In genomic region chr16:17934445-17934910, GRCm38 (mm10) we compare ENCODE assay signal across 19 mouse cellular contexts. TPM values are rescaled to one million over a fixed set of nuclear protein-coding genes. Genes with fewer than 3 reads are reported as not detected.
DNase-seq lines count a peak whose midpoint lies in the region; ATAC-seq and TF ChIP-seq lines count a peak whose summit lies in the region.
"Had no signal": no experiment of that assay in that cellular context is flagged by ENCODE, and none has a peak within 500 bp of the region (broad histone marks: within the 10 kb centered on the region; RNA-seq: fewer than 3 reads in every experiment).

No protein-coding gene starts in this region.

- peak; percentile 39 for DNase-seq in gastrocnemius, adult 2 months
- no peak for DNase-seq in gastrocnemius, postnatal 36 days
- DNase-seq in thymus, postnatal 4 days, result peak; percentile 46
- DNase-seq in thymus, postnatal 10 days (ENCODE audit: low spot score in 2 of 2), result no peak
- no peak for DNase-seq in layer of hippocampus, adult 18-20 months (ENCODE audit: low spot score in 2 of 2)
- no peak for DNase-seq in cerebellum, adult 11 months
- no peak for DNase-seq in c-Kit-positive CD71-positive TER-119-positive erythroid progenitor cells, embryonic 14.5 days (ENCODE audit: low spot score)
- DNase-seq: cerebellum, postnatal 25 days; heart, postnatal 4 days; kidney, postnatal 25 days had no signal

- no peaks in the 10 kb centered on the region; the same call in 1 of the 2 replicates for H3K27me3 ChIP-seq in liver, embryonic 12.5 days (replicated peaks)
- H3K27me3 ChIP-seq: lung, embryonic 15.5 days had no signal

- intact Hi-C loops in gastrocnemius, adult 2 months (cut with DNase I), result no loop called here
- intact Hi-C loops in gastrocnemius, postnatal 36 days (cut with DNase I), result no loop called here

- H3K4me1 ChIP-seq in liver, embryonic 12.5 days, result peaks cover 53% of the 10 kb centered on the region
- H3K4me1 ChIP-seq: embryonic facial prominence, embryonic 13.5 days; forebrain, embryonic 12.5 days had no signal

- no peaks in the 10 kb centered on the region for H3K9me3 ChIP-seq in liver, embryonic 12.5 days (replicated peaks)
- H3K9me3 ChIP-seq: embryonic facial prominence, embryonic 13.5 days; forebrain, embryonic 12.5 days; limb, embryonic 10.5 days; lung, embryonic 15.5 days; midbrain, embryonic 12.5 days had no signal

- TF ChIP-seq CTCF in gastrocnemius, adult 2 months (IDR thresholded peaks at IDR 0.05), result no peak

- 36% methylated on average over 3 of the region's 3 CpGs for WGBS in liver, embryonic 12.5 days (ENCODE audit: insufficient replicate concordance)

- no peaks in the 10 kb centered on the region for H3K36me3 ChIP-seq in liver, embryonic 12.5 days
- H3K36me3 ChIP-seq: embryonic facial prominence, embryonic 13.5 days; forebrain, embryonic 12.5 days; limb, embryonic 10.5 days; lung, embryonic 15.5 days; midbrain, embryonic 12.5 days had no signal

- H3K4me2 ChIP-seq in liver, embryonic 12.5 days, result no peak overlapping the region
- H3K4me2 ChIP-seq: embryonic facial prominence, embryonic 13.5 days; forebrain, embryonic 12.5 days; lung, embryonic 15.5 days; midbrain, embryonic 12.5 days had no signal

- no peak overlapping the region for H3K4me3 ChIP-seq in gastrocnemius, adult 2 months
- H3K4me3 ChIP-seq in liver, embryonic 12.5 days, result no peak overlapping the region
- H3K4me3 ChIP-seq: embryonic facial prominence, embryonic 13.5 days; forebrain, embryonic 12.5 days; limb, embryonic 10.5 days; lung, embryonic 15.5 days; midbrain, embryonic 12.5 days had no signal

- H3K27ac ChIP-seq in gastrocnemius, adult 2 months, result no peak overlapping the region
- H3K27ac ChIP-seq in liver, embryonic 12.5 days, result peak overlapping the region; percentile 86
- H3K27ac ChIP-seq: embryonic facial prominence, embryonic 13.5 days; forebrain, embryonic 12.5 days; limb, embryonic 10.5 days; lung, embryonic 15.5 days; midbrain, embryonic 12.5 days had no signal

- H3K9ac ChIP-seq in liver, embryonic 12.5 days, result peak overlapping the region; percentile 33; the same call in 1 of the 2 replicates
- H3K9ac ChIP-seq: embryonic facial prominence, embryonic 13.5 days; forebrain, embryonic 12.5 days; lung, embryonic 15.5 days; midbrain, embryonic 12.5 days had no signal

- no peak for ATAC-seq in liver, embryonic 12.5 days
- ATAC-seq: intestine, postnatal 0 days had no signal

RNA-seq across cellular contexts. Expression of gene Slc25a1, which starts 6.5 kb away (rescaled TPM):
- total RNA-seq in gastrocnemius, adult 2 months (2021), result 1 to 10 TPM; 2.7 to 4.6 TPM
- 1 to 10 TPM; 2.7 to 5.5 TPM for total RNA-seq in gastrocnemius, postnatal 36 days (2021)
- 99.2 and 102 TPM in 2 replicates for polyA plus RNA-seq in liver, embryonic 12.5 days (2016; fragmentation: Nextera tagmentation; extraction: Ambion mirVana)
- total RNA-seq in layer of hippocampus, adult 18-20 months (2021), result 10 to 100 TPM; 42.0 to 45.9 TPM

RNA-seq across cellular contexts. Expression of gene Gsc2, which starts 19.6 kb away (rescaled TPM):
- not detected for total RNA-seq in gastrocnemius, adult 2 months (2021)
- not detected for total RNA-seq in gastrocnemius, postnatal 36 days (2021)
- not detected in 2 replicates for polyA plus RNA-seq in liver, embryonic 12.5 days (2016; fragmentation: Nextera tagmentation; extraction: Ambion mirVana)
- total RNA-seq in layer of hippocampus, adult 18-20 months (2021), result not detected
- total RNA-seq: gastrocnemius, adult 18-20 months; heart, postnatal 4 days had no signal
- polyA plus RNA-seq: C2C12; embryonic facial prominence, embryonic 13.5 days; intestine, postnatal 0 days; limb, embryonic 10.5 days; lung, embryonic 15.5 days had no signal

RNA-seq across cellular contexts. Expression of gene Ess2, which starts 23.3 kb away (rescaled TPM):
- 1 to 10 TPM; 6.1 to 6.4 TPM for total RNA-seq in gastrocnemius, adult 2 months (2021)
- 1 to 10 TPM; 5.2 to 7.2 TPM for total RNA-seq in gastrocnemius, postnatal 36 days (2021)
- polyA plus RNA-seq in liver, embryonic 12.5 days (2016; fragmentation: Nextera tagmentation; extraction: Ambion mirVana), result 18.7 and 18.9 TPM in 2 replicates
- total RNA-seq in layer of hippocampus, adult 18-20 months (2021), result 10 to 100 TPM; 27.6 to 28.6 TPM

RNA-seq across cellular contexts. Expression of gene Tssk2, which starts 36.0 kb away (rescaled TPM):
- not detected for total RNA-seq in gastrocnemius, adult 2 months (2021)
- total RNA-seq in gastrocnemius, postnatal 36 days (2021), result not detected
- not detected in 2 replicates for polyA plus RNA-seq in liver, embryonic 12.5 days (2016; fragmentation: Nextera tagmentation; extraction: Ambion mirVana)
- not detected for total RNA-seq in layer of hippocampus, adult 18-20 months (2021)
- total RNA-seq: gastrocnemius, adult 18-20 months; heart, postnatal 4 days had no signal
- polyA plus RNA-seq: forebrain, embryonic 12.5 days; intestine, postnatal 0 days; limb, embryonic 10.5 days; lung, embryonic 15.5 days; midbrain, embryonic 12.5 days had no signal

RNA-seq across cellular contexts. Expression of gene Dgcr2, which starts 36.1 kb away (rescaled TPM):
- 10 to 100 TPM; 22.2 to 26.4 TPM for total RNA-seq in gastrocnemius, adult 2 months (2021)
- total RNA-seq in gastrocnemius, postnatal 36 days (2021), result 10 to 100 TPM; 21.0 to 25.8 TPM
- 29.7 and 29.9 TPM in 2 replicates for polyA plus RNA-seq in liver, embryonic 12.5 days (2016; fragmentation: Nextera tagmentation; extraction: Ambion mirVana)
- total RNA-seq in layer of hippocampus, adult 18-20 months (2021), result 100 to 1,000 TPM; 102 to 106 TPM

Comparison
In these comparisons a context has a peak if more than half of its experiments do, and no peak if none do; other contexts are left out.
1. DNase-seq: peak in gastrocnemius, adult 2 months (single experiment) and thymus, postnatal 4 days (single experiment); none in gastrocnemius, postnatal 36 days (0 of 2), thymus, postnatal 10 days (0 of 2), layer of hippocampus, adult 18-20 months (0 of 2), cerebellum, adult 11 months (single experiment) and c-Kit-positive CD71-positive TER-119-positive erythroid progenitor cells, embryonic 14.5 days (single experiment).
2. RNA of gene Slc25a1, which starts 6.5 kb away (total RNA-seq): 42.0 to 45.9 TPM in layer of hippocampus, adult 18-20 months; 2.7 to 5.5 TPM in gastrocnemius, postnatal 36 days and 2.7 to 4.6 TPM in gastrocnemius, adult 2 months; every median in the first group is over 4 times any median in the second.